Mouse (Mus musculus): ENCODE results near the gene 4933430I17Rik.
A peak's percentile ranks its signal among the peaks of the same experiment; 100 is the strongest.

4933430I17Rik gene

DNA sequence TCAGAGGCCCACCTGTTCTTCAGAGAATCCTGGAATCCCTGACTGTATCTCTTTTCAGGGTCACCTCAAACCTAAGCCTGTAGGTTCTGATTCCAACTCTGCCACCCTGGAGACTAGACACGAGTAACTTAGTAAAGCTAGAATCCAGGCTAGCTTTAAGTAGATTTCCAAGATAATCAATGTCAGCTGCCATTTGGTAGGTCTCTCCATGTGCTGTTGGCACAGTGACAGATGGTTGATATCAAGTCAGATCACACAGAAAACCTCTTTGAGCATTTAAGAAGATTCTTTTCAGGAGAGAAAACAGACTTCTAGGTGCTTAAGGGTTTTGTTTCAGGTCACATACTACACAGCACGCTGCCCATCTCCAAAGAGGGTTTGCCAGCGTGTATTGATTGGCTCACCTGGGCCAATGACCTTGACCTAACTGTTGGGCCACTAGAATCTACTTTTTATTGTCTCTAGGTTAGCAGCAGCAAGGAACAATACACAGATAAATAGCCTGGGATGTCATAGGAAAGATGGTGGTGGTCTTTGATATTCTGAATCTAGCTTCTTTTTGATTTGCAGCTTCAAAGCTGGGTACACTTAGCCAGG is 21.7 kb upstream of the 4933430I17Rik start, which contains the start of gene Hdhd3:
Gene Hdhd3 (minus strand): TSS at position 94 of the 597 bp plus-strand sequence.
- no peak for DNase-seq (ENCODE audit: low spot score)

DNA sequence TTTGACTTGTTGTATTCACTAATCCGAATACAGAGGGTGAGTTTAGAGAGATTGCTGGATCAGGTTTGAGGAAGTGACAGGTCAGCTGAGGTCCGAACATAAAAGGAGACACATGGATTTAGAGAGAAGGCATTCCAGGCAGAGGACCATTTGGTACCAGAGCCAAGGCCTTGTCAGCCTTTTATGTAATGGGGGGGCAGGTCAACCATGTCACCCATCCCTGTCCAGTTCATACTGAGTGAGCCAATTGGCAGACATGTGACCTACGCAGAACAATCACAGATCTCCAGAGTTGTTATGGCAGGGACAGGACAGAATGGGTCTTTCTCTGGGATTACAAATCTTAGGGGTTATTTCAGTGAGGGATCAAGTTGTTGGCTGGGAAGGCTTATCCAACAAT is 19.2 kb upstream of the 4933430I17Rik start:
- no peak for DNase-seq (ENCODE audit: low spot score)

DNA sequence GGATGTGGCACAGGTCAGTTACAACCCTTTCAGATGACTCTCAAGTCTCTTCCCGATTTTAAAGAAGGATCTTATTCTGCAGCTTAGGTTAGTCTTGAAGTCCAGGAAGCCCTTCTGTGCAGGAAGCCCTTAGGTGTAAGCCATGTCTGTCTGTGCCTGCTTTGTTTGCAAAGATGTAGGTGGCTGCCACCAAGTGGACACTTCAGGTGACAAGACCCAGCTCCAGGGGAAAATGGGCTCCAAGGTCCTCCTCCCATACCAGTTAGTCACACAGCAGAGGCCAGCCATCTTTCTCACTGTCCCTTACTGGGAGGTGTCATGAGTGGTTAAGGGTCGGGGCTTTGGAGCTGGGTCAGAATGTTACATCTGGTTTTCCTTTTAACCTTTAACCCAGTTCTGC is 18.4 kb upstream of the 4933430I17Rik start:
- DNase-seq (ENCODE audit: low spot score) = peak; percentile 75

DNA sequence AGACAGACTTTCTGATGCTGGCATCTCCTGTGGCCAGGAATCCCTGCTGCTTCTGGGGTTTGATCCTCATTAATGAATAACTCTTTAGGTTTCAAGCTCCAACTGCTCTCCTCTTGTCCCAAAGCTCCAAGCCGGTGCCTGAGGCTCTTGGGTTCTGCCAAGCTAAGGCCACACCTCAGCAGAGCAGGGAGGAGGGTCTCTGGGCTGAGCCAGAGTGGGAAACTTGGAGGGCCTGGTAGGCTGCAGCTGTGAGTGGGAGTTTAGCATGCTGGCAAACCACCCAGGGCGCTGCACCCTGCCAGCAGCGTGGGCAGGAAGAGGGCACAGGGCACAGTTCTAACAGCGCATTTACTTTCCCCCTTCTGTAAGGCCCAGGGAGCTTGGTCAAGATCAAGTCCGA is 16.3 kb upstream of the 4933430I17Rik start:
- no peak for DNase-seq (ENCODE audit: low spot score)

DNA sequence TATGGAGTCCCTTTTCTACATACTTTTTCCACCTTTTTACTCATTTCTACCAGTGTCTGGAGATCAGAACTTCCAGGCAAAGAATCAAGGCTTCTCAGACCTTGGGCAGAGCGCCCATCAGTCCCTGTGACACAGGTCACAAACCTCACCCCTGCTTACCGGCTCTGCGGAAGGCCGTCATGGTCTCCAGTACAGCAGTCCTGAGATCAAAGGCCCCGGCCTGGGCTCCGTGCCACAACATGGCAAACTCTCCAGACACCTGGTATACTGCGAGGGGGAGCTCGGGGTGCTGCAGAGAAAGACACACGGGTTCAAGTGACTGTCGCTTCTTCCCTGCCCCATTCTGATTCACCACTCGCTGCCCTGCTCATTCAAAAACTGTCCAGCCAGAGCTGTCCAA is 15.2 kb upstream of the 4933430I17Rik start:
- no peak for DNase-seq (ENCODE audit: low spot score)

DNA sequence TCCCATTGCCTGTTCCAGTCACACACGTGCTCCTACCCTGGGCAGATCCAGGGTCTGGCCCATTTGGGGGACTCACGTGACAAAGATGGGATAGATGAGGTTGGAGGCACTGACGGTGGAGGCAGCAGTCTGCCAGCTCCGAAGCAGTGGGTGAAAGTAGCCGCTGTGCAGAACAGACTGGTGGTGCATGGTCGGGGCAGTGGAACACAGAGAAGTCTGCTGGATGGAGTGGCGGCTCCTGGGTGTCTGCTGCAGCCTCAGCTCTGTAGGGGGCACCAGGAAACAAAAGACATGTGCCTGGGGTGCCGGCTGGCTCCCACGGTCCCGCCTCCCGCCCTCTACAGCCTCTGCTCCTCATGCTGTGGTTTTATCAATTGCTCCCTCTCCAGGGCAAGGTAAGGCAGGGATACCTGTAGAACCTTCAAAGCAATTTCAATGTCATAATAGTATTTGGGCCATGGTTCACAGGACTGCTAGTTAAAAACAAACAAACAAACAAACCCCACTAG is 11.1 kb upstream of the 4933430I17Rik start:
- peak; percentile 65 for DNase-seq (ENCODE audit: low spot score)

DNA sequence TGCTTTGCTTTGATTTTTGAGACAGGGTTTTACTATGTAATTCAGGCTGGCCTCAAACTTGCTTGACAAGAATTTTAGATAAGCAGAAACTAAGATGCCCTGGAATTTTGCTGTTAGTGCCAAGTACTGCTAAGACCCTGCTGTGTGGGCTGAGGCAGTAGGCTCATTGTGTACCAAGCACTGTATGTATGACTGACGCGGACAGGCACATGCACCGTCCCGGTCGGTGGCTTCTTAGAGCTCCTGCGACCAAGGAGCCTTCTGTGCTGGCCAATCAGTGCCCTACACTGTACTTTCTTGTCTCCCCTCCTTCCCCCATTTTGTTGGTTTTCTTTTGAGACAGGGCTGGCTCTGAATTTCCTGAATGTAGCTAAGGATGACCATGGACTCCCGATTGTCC is 10.2 kb upstream of the 4933430I17Rik start:
- no peak for DNase-seq (ENCODE audit: low spot score)

DNA sequence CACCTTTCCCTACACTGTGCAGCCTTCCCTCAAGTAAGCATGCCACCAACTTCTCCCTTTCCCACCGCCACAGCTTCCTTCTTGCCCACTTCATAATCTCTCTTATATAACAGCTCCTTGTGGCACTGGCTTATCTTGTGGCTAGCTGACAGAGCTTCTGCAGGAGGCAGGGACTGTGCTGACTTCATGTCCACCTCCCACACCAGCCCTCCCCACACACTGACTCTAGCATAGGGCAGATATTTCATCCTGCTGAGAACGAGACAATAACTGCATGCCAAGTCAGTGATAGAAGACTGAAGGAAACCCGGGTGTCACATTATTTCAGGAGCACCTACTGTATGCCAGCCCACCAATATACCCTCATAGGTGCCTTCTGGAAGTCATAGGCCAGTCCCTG is 9.7 kb upstream of the 4933430I17Rik start:
- peak; percentile 69 for DNase-seq (ENCODE audit: low spot score)

DNA sequence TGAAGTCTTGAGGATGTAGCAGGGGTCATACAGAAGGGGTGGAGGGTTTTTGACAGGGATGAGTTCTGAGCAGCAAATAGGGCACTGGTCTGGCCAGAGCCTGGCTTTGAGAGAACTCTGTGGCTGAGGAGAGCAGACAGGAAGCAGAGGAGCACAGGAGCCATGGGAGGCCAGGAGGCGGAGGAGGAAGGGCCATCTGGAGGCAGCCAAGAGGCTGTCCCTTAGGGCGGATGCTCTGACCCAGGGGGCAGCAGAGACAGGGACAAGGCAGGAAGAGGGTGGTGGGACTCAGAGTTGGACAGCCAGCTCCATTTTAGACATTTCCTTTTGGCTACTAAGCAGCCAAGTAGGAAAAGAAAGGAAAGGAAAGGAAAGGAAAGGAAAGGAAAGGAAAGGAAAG is 9.1 kb upstream of the 4933430I17Rik start:
- DNase-seq (ENCODE audit: low spot score) = no peak

DNA sequence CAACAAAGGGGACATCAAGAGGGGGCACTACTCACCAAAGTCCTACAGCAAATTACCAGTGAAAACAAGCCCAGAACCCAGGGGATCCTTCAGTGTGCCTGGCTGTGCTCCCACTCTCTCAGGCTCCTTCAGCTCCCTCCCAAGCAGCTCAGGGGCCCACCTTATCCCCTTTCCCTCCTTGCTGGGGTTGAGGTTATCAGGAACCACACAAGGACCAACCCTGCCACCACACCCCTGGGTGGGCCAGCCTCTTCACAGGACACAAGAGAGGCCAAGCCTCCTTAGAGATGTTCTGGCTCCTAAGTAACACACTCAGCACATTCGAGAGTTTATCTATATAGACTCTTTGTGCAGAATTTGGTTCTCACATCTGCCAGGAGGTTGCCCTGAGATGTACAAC is 8.6 kb upstream of the 4933430I17Rik start:
- peak; percentile 100 for DNase-seq (ENCODE audit: low spot score)

DNA sequence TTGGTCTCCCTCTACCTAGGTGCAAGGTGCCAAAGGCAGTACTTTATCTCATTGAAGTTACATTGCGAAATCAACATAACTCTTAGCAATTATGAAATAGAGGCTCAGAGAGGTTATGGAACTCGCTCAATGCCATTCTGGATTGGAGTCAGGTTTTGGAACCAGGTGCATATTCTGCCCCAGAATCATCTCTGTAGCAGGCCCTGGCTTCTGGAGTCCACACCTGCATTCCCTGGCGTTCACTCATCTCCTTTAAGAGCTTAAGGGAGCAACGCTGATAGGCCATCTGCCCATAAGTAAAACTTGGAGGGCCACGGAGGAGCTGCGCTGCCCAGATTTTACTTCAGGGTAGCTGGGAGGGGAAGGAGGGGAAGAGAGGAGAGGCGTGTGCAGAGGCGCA is 8.1 kb upstream of the 4933430I17Rik start:
- peak; percentile 75 for DNase-seq (ENCODE audit: low spot score)

DNA sequence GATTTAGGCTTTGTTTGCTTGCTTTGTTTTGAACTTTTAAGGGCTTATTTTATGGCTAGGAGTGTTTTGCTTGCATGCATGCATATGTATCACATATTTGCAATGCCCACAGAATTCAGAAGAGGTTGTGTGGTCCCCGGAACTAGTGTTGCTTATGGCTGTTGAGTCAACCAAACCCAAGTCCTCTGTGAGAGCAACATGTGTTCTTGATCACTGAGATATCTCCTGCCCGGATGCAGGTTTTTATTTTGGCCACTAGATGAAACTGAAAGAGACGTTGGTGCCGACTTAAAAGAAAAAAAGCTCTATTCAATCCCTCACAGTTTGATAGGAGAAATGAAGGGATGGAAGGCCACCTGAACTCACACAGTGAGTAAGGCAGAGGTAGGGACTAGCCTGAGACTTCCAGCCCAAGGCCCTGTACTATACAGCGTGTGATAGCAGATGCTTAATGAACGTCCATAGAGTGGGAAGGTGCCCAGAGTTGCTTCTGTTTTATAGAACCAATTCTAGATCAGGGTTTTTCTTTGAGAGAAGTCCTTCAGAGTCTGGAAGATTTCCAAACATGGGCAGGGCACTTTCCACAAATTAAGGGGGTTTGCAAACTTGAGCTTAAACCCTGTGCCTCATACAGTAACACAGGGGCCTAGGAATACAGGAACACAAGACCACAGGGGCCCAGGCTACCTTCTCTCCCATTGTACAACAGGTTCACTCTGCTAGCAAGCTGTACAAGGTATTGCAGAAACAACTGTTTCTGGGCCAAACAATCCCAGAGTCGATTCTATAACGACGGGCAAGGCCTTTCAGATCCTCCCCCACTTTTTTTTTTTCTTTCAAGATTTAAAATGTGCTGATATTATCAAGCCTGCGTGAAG is 7.4 kb upstream of the 4933430I17Rik start:
- peak; percentile 66 for DNase-seq (ENCODE audit: low spot score)

DNA sequence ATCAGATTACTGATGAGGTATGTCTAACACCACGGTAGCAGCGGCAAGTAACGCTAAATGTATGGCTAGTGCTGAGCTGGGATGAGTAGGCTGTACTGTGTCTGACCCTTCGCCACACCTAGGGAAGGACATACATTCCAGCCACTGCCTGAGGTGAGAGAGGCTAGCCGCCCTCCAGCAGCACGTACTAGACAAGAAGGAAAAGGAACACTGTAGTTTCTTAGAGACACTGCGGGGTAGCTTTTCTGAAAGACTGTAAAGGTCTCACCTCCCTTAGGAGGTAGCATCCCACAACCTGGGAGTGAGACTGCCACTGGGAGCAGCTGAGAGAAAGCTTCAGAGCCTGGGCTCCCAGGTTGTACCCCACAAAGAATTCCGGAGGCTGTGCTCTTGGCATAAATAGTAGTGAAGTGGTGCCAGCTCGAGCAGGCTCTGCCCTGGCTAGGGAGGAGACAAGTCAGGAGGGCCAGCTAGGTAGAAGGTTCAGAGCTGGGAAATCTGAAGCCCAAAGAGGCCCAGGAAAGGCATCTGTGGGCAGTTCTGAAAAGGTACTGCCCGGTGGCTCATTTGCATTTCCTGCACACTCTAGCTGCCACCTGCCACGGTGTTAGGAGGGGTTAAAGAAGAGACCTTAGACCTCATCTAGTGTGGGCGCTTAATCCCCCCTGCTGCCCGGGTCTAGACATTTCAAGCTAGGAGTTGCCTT is 6.6 kb upstream of the 4933430I17Rik start:
- DNase-seq (ENCODE audit: low spot score) = no peak

DNA sequence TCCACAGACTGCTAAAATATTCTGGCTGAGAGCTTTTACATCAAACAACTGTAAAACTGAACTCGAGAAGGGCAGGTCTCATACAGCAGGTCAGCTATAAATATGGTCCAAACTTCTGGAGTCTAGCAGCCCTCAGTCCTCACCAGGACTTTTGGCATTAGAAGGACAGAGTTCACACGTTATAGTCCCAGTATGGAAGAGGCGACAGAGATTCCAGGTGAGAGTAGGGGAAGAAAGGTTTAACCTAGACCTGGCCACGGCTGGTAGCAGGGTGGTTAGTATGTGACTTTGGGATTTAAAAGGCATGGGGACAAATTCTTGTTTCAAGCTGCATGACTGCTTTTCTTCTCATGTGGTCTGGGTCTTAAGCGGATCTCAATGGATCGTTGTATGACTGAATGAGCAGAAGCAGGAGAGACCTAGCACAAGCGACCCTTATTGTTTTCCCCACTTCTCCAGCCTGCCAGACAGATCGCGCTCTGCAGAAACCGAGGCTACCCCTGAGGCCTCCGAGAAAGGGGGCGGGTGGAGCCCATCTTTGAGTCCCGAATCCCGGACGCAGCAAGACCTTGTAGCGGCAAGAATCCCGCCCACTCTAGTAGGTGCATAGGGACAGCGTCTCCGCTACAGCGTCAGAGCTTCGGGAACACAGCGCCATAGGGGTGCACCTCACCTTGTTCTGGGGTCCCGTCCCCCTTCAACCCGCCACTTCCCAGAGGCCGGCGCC is 5.9 kb upstream of the 4933430I17Rik start:
- no peak for DNase-seq (ENCODE audit: low spot score)

DNA sequence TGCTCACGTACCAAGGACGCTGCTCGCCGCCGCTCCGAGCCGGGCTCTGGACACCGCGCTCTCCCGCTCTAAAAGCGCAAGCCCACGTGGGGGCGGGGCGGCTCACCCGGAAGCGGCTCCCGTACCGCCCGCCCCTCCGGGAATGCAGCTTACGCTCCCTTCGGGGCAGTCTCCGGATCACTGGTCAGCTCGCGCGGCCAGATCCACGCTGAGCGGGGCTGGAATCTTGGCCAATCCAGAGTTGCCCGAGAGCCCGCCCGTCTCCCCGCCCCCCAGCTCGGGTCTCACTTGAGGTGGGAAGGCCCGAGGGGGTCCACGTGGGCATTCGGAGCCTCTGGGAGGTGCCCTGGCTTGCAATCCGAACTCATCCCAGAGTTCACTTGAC is 5.3 kb upstream of the 4933430I17Rik start, which contains the start of gene Alad:
Gene Alad (minus strand): TSS at position 70 of the 385 bp plus-strand sequence.
- peak; percentile 93 for DNase-seq (ENCODE audit: low spot score)

DNA sequence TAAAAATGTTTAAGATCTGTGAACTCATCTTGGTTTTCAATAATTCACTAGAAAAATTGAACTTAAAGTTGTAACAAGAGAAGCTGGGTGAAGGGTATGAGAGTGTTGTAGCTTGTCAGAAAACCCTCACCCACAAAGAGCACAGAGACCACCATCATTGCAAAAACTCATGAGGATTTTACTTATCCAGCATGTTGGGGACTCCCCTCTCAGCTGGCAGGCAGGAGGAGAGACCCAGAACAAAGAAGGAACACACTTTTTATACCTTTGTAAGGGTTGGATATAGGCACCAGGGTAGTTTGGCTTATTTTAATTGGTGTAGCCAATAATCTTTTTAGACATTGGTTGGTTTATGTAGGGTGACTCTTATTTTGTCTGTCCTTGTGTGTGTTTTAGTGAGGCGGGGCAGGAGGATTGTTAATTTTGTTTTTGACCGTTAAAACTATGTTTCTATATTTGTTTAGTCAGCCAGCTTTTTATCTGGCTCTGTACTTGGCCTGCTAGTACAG is 4.2 kb upstream of the 4933430I17Rik start:
- no peak for DNase-seq (ENCODE audit: low spot score)

DNA sequence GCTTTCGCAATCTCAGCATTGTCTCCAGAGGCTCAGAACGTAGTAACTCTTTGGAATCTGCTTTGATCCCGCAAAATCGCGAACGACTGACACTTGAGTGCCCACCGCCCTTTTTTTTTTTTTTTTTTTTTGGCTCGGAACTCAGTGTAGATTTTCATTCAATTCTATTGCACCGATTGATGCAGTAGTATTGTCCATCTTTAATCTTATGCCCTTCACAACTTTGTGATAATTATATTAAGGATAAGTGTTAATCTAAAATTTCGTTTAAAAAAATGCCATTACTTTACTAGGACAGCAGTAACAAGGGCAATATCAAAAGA is 281 bp downstream of the 4933430I17Rik start:
- DNase-seq (ENCODE audit: low spot score) = no peak

DNA sequence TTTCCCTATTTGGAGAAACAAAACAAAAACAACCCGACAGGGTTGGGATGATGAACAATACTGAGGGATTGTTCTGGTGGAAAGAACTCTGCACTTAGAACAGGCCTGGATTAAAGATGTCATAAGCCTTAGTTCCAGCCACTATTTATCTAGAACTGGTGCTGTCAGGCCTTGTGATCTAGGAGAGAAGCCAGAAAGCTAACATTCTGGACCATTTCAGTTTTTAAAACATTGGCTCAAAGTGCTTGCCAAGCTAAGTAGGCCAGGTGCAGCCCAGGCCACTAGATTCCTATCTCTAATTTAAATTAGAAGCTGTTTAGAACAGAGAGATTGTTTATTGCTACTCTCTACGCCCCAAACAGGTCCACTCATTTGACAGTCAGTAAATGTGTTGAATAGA is 1.1 kb downstream of the 4933430I17Rik start:
- DNase-seq (ENCODE audit: low spot score) = no peak

DNA sequence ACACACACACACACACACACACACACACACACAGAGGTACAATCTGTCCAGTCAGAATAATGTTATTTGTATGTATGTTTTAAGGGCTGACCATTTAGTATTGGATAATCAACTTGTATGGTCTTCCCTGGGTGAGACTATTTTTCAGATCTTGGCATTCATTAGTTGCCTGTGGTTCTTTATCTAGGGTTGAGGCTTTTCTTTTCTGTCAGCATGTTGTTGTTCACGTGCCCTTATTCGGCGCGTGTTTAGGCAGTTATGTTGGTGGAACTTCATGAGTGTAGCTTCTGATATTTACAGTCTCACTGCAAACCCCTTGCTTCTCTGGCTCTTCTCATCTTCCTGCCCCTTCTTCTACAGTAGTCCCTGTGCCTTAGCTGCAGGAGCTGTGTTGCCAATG is 2.5 kb downstream of the 4933430I17Rik start:
- no peak for DNase-seq (ENCODE audit: low spot score)

DNA sequence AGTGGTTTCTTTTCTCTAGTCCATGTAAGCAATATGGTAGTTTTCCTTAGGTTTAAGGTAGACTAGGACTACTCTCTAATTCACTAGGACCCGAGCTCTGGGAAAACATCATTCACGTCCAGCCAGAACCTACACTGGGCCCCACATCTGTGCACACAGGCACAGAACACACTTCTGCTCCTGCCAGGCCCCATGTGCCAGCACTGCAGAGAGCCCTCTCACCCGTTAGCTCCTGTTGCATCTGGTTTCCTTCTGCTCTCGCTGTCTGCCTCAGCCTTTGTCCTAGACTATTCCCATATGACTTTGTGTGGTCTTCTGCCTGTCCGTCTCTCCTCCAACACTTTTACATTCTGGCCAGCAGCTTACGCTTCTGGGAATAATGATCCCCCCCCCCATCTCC is 8.6 kb downstream of the 4933430I17Rik start:
- no peak for DNase-seq (ENCODE audit: low spot score)

DNA sequence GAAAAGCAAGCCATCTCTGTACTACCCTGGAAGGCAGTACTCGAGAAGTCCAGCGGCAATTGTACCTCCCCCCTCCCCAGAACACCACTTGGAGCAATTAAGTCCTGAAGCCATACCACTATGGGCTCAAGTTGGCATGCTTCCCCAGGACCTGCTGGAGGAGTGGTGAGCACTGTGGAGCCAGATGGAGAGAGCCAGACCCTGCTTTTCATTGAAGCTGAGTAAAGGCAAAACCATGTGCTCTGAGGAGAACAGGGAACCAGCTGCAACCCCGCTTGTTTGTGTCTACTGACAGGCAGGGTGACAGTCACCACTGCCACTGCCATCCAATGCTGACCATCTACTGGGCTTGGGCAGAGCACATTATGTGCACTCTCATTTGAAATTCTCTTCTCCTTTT is 16.6 kb downstream of the 4933430I17Rik start:
- DNase-seq (ENCODE audit: low spot score) = no peak

DNA sequence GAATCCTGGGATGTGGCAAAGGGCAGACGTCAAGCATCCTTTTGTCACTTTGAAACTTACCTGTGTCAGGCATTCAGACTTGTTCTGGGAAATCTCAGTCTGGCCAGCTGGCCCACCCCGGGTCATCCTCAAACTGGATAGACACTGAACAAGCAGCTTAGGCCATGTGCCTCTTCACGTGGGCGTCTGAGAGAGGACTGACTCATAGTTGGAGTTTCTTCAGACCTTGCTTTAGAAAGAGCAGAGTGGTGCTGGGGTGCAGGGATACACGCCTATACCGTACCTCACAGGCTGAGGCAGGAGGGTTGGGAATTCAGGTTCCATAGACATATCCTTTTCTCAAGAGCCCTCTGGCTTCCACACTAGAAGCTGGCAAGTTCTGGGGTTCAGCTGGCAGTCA is 18.6 kb downstream of the 4933430I17Rik start:
- no peak for DNase-seq (ENCODE audit: low spot score)
